Mouse (Mus musculus) hindbrain, embryonic 15.5 days (tissue): Measurements from ENCODE around the gene Gm45261. TPM values are rescaled to one million over a fixed set of nuclear protein-coding genes. Genes with fewer than 3 reads are reported as not detected.

Experiments used
- ATAC-seq: fragments of 200-750 bp; cut with Nextera tagmentation; 2 replicates; pipeline ENCODE4 v1.8.0; 2017; ENCODE audit warnings: low read depth, moderate number of reproducible peaks, moderate TSS enrichment; ENCODE audit not compliant: low FRiP score
- H3K27ac ChIP-seq: fragments of 300-500 bp; sonication (generic); replicated peaks from 2 replicates; pipeline ENCODE4 v1.5.1; 2015; ENCODE audit warnings: mild to moderate bottlenecking, inconsistent platforms
- H3K27me3 ChIP-seq: fragments of 300-500 bp; sonication (generic); 2 replicates; pipeline ENCODE4 v1.6.1; 2015; ENCODE audit warnings: control low read depth, inconsistent platforms
- H3K36me3 ChIP-seq: fragments of 300-500 bp; sonication (generic); 2 replicates; pipeline ENCODE4 v1.6.1; 2015; ENCODE audit warnings: control low read depth, inconsistent platforms
- H3K4me1 ChIP-seq: fragments of 300-500 bp; sonication (generic); replicated peaks from 2 replicates; pipeline ENCODE4 v1.6.1; 2015; ENCODE audit warnings: control low read depth, inconsistent platforms
- H3K4me2 ChIP-seq: fragments of 300-500 bp; sonication (generic); 2 replicates; pipeline ENCODE4 v1.6.1; 2015; ENCODE audit warnings: moderate library complexity, mild to moderate bottlenecking, inconsistent platforms
- H3K4me3 ChIP-seq: fragments of 300-500 bp; sonication (generic); 2 replicates; pipeline ENCODE4 v1.5.1; 2015; ENCODE audit warnings: mild to moderate bottlenecking, inconsistent platforms
- H3K9ac ChIP-seq: fragments of 300-500 bp; sonication (generic); 2 replicates; pipeline ENCODE4 v1.6.1; 2015; ENCODE audit warnings: inconsistent platforms
- H3K9me3 ChIP-seq: fragments of 300-500 bp; sonication (generic); 2 replicates; pipeline ENCODE4 v1.6.1; 2016; ENCODE audit warnings: control low read depth, inconsistent platforms
- WGBS: fragments of 180-500 bp; shearing (Covaris S2); methylation state at CpG from one replicate; pipeline ENCODE4 v1.1.7; 2015; 5-methylcytosine and 5-hydroxymethylcytosine counted together
- polyA plus RNA-seq: library from polyadenylated mRNA; unstranded; fragments of >200 nt; fragmentation: Nextera tagmentation; extraction: Ambion mirVana; gene quantifications from 2 replicates; pipeline ENCODE4 v1.2.1, GENCODE M21; 2015

The Gm45261 gene
- polyA plus RNA-seq, 1 experiment from 2014 or later, result not detected

GRCm38 (mm10) chr1:80404196-80404595 lies 57.1 kb downstream of the Gm45261 start:
- 92% methylated on average over 3 of the region's 3 CpGs for WGBS
- Histone ChIP-seq H3K27ac (no peak overlapping the region), H3K4me1 (no peaks in the 10 kb centered on the region)

GRCm38 (mm10) chr1:80403366-80403893 lies 57.8 kb downstream of the Gm45261 start:
- ATAC-seq, result no peak
- 66% methylated on average over 3 of the region's 3 CpGs for WGBS
- no peak overlapping the region for H3K9ac ChIP-seq

More at GRCm38 (mm10) chr1:80404196-80404595, 57.1 kb downstream of the Gm45261 start:
- ATAC-seq, result no peak
- no peaks in the 10 kb centered on the region for H3K36me3 ChIP-seq
- no peak overlapping the region for H3K4me3 ChIP-seq
- H3K27me3 ChIP-seq, result no peaks in the 10 kb centered on the region
- no peaks in the 10 kb centered on the region for H3K9me3 ChIP-seq
- no peak overlapping the region for H3K9ac ChIP-seq
- no peak overlapping the region for H3K4me2 ChIP-seq

GRCm38 (mm10) chr1:80401961-80402360 lies 59.3 kb downstream of the Gm45261 start:
- Histone ChIP-seq H3K27me3 (no peaks in the 10 kb centered on the region), H3K4me3 (no peak overlapping the region), H3K9me3 (no peaks in the 10 kb centered on the region), H3K9ac (no peak overlapping the region), H3K4me1 (no peaks in the 10 kb centered on the region), H3K36me3 (no peaks in the 10 kb centered on the region), H3K27ac (no peak overlapping the region), H3K4me2 (no peak overlapping the region)
- no peak for ATAC-seq
- WGBS, result 87% methylated on average over 1 of the region's 1 CpGs

More at GRCm38 (mm10) chr1:80403366-80403893, 57.8 kb downstream of the Gm45261 start:
- no peak overlapping the region for H3K27ac ChIP-seq
- H3K4me3 ChIP-seq, result no peak overlapping the region
- H3K4me2 ChIP-seq, result no peak overlapping the region
- no peaks in the 10 kb centered on the region for H3K9me3 ChIP-seq
- no peaks in the 10 kb centered on the region for H3K27me3 ChIP-seq
- H3K36me3 ChIP-seq, result no peaks in the 10 kb centered on the region
- no peaks in the 10 kb centered on the region for H3K4me1 ChIP-seq

Other genes with a start within 250 kb of the Gm45261 start
- 0.60 and 0.83 TPM in 2 replicates for gene Fam124b, start 243.0 kb downstream of the Gm45261 start, polyA plus RNA-seq
- 25.9 and 29.0 TPM in 2 replicates for gene Cul3, start 121.0 kb downstream of the Gm45261 start, polyA plus RNA-seq